Mouse (Mus musculus) A20 (cell line): ENCODE data around the gene Gpr137.

ENCODE experiments used
- DNase-seq: peaks from one replicate; pipeline ENCODE4 v3.0.0-alpha.2; 2011; ENCODE audit warnings: low read depth, low spot score

Gpr137 gene

GRCm38 (mm10) chr19:6941372-6942248 lies 670 bp downstream of the Gpr137 start, which contains the start of gene Bad:
Gene Bad, plus strand, starts transcription at chr19:6941861.
- DNase-seq, result peak; percentile 96

DNA sequence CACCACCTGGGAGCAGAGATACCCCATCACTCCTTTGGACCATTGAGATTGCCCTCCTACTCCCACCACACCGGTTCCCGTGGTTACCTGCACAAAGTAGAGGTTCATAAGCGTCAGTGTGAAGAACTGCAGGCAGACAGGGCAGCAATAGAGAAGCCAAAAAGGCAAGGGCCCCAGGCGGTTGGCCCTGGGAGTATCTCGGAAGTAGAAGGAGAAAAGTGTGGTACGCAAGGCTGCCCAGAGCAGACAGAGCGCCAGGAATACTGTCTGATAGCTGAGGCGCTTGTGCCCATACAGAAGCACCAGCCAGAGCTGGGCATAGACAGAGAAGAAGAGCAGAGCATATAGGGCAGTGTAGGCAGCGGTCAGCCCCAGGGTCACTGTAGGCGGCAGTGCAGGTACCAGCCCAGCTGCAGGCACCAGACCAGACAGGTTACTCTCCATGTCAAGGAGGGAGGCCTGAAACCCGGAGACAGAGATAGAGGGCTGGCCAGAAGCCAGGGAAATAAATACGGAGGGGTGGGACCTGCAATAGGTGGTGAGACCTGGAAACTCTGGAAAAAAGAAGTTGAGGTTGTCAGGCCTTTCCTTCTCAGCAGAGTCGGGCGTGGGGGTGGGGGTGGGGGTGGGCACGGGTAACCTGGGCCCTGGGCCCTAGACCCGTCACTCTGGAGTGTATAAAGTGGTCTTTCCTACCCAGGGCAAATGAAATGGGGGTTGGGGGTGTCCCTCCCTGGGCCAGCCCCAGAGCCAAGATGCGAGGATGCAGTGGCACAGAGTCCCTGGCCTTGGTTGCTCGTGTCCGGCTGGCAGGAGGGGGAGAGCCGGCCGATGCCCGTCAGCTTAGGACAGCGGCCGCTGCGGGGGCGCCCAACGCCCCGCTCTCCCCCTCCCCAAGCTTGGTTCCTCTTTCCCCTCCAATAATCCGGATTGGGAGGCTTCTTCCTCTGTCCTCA lies 1.6 kb downstream of the Gpr137 start:
- no peak for DNase-seq

DNA sequence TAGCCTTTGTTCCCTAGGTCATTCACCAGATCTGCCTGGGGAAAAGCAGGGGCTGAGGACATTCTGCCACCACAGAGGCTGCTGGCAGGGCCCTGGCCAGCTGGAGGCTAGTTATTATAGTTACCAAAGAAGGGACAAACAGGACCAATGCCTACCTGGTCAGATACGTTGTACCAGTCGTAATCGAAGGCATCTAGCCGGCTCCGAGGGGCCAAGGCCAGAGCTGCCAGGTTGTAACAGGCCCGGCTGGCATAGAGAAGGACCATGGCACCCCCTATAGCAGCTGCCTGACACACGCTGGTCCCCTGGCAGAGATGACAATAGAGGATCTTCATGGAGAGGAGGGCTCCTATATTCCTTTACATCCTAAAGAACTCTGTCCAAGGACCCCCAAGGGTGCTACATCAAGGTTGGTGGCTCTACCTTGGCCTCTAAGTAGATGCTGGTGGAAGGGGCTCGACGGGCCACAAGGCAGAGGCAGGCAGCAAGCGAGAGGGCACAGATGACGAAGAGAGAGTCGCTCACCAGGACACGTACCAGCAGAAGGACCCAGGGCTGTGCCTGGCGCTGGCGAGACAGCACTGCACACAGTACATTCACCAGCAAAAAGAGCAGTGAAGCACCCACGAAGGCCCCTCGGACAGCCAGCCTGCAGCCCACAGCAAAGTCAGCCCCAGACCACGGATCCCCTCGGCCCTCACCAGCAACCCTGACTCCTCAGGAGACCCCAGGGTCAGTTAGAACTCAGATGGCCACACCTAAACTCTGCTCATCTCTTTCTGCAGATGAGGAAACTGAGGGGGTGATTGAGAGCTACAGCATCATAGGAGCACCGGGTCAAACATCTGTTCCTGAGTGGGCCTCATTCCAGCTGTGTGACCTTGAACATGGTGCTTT lies 2.9 kb downstream of the Gpr137 start:
- DNase-seq, result no peak

GRCm38 (mm10) chr19:6937541-6938465 lies 4.5 kb downstream of the Gpr137 start:
- no peak for DNase-seq

- DNase-seq, result peak; percentile 70
Measured at GRCm38 (mm10) chr19:6936299-6936698, 6.0 kb downstream of the Gpr137 start.

DNA sequence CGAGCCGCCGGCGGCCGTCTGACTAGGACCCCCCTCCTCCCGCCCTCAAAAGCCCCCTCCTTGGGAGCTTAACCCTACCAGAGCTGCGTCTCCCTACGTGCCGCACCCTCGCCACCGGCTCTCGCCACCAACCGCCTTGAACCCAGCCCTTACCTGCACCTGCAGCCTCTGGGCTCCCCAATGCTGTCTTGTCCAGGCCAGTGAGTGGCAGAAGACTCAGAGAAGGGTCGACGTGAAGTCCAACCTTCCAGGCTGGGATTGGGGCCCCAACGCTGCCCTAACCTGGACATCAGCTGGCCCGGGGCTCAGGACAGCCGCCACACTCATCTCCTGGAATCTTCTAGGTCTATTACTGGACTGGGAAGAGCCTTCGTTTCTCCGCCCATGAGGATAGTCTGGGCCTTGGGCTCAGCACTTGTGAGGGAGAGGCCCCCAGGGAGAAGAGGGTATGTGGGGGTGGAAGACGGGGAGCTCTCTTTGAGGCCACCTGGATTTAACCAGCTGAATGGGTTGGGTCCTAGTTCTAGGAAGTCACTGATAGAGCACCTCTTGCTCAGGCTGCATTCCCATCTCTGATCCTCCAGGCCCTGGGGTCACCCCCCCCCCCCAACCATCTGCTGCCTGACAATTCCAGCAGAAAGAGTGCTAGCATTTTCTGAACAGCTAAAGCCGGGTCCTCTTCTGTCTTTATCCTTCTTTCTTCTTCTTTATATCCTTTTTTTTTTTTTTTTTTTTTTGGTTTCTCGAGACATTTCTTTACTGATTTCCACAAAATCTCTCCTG lies 7.9 kb downstream of the Gpr137 start, which contains the start of gene Kcnk4:
Gene Kcnk4, minus strand, starts transcription at position 321 of the 783 bp plus-strand sequence.
- DNase-seq, result no peak

GRCm38 (mm10) chr19:6933436-6934194 lies 8.7 kb downstream of the Gpr137 start:
- DNase-seq, result no peak

DNA sequence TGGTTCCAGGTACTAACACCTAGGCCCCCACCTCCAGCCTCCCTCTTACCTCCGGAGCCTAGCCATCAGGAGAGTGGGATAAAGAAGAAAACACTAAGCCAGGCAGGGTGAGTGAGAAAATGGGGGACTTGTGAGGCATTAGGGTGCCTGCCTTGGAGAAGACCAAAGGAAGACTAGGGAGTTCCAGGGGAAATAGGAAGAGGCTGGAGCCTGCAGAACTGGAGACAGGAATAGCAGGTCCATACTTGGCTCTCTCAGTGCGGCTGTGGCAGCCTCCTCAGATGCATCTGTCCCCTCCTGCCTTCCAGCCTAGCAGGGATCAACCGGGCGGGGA lies 9.2 kb downstream of the Gpr137 start:
- DNase-seq, result no peak

GRCm38 (mm10) chr19:6932018-6932417 lies 10.3 kb downstream of the Gpr137 start:
- no peak for DNase-seq

DNA sequence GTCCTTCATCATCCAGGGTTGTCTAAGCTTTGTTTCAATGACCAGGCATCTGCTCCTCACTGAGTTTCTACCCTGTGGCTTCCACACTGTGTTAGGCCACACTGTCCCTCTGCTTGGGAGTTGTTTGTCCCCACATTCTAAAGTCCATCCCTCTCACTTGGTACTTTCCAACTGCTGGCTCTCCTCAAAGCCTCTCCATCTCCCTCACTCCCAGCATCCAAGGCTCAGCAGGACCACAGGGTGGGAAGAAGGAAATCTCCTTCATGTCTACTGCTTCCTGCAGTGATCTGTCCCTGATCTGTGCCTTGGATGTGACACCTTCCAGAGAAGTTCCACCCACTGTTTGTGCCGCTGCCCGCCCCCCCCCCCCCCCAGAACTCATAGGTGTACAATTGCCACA lies 11.3 kb downstream of the Gpr137 start:
- no peak for DNase-seq

GRCm38 (mm10) chr19:6928080-6928479 lies 14.2 kb downstream of the Gpr137 start:
- DNase-seq, result no peak

GRCm38 (mm10) chr19:6926559-6927255 lies 15.6 kb downstream of the Gpr137 start:
- no peak for DNase-seq

GRCm38 (mm10) chr19:6925611-6926329 lies 16.5 kb downstream of the Gpr137 start:
- DNase-seq, result no peak

- DNase-seq, result no peak
Measured at GRCm38 (mm10) chr19:6925307-6925573, 17.0 kb downstream of the Gpr137 start, which contains the start of gene Catsperz. Gene Catsperz, minus strand, starts transcription at chr19:6925380.

- DNase-seq, result peak; percentile 73
Measured at GRCm38 (mm10) chr19:6924461-6925306, 17.6 kb downstream of the Gpr137 start.

DNA sequence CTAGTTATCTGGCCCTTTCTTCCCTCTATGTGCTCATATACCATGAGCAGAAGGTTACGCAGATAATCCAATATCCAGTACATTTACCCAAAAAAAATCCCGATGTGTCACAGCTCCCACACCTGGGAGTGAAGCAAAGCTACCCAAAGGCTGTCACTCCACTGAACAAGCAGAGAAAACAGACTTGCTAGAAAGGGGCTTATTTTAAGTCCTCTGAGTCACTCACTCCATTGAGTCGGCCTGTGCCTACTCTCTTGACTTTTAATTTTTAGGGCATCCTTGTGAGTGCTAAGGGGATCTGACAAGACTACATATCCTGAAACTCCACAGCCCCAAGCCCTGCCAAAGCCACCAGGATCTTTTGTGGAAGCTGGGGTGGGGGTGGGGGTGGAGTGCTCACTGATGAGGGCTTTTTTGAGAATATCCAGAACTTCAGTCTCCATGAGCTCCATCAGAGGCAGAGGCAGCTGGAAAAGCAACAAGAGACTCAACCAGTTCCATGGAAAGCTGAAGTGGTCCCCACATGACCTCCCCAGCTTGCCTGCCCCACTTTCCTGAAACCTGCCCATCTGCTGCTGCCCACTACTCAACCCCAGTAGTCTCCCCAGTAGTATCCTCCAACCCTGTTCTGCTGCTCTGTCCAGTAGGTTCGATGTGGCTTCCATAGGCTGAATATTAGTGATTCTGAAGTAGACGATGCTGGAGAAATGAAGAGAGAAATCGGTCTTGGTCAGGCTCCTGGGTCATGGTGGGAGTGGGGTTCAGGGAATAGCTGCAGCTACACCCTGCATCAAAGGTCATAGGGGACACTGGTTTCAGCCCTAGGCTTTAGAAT lies 19.2 kb downstream of the Gpr137 start:
- DNase-seq, result no peak
